Comparison of ENCODE assay signal across 8 mouse cellular contexts in the genomic region with DNA sequence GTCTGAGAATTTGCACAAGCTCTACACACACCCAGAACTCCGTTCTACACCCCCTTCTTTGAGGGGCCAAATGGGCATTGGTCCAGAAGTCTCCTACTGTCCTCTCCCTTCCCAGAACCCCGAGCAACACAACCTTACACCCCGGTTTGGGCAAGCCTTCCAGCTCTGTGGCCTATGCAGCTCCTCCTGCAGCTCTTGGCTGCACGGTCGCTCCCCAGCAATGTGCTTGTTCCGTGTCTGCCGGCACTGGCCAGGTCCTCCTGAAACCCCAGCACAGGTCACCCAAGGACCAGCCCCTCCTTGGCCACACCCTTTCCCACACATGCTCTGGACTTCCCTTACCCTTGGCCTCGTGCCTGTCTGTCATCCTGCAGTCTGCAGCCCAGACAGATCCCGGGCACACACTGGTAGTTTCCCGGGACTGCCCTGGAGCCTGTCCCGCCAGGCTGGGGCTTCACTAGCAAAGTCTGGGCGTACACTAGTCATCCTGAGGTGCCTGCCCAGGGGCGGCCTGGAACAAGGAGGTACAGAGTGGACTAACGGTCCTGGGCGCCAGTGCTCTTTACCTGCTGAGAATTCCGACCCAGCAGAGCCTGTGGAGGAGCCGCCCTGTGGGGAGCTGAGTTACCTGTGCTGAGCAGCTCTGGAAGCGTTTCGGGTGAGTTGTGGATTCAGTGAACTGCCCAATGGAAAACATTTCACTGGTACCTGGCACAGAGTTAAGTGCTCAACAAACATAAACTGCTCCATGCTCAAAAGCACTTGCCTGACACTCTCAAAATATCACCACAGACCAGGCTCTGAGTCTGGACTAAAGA. TPM values are rescaled to one million over a fixed set of nuclear protein-coding genes. Genes with fewer than 3 reads are reported as not detected.
DNase-seq lines count a peak whose midpoint lies in the region; ATAC-seq and TF ChIP-seq lines count a peak whose summit lies in the region.

No protein-coding gene starts in this region.

- no peak overlapping the region for H3K9ac ChIP-seq in hindbrain, postnatal 0 days (replicated peaks; ENCODE audit: low read length)
- peak overlapping the region; percentile 20; the same call in 1 of the 2 replicates for H3K9ac ChIP-seq in lung, embryonic 14.5 days

- peak overlapping the region; percentile 41; the same call in 1 of the 2 replicates for H3K27ac ChIP-seq in hindbrain, postnatal 0 days
- H3K27ac ChIP-seq in lung, embryonic 14.5 days (ENCODE audit: low read depth), result peak overlapping the region; percentile 43; the same call in 1 of the 2 replicates

- H3K4me1 ChIP-seq in hindbrain, postnatal 0 days (ENCODE audit: insufficient read depth, low read length), result peaks cover 47% of the 10 kb centered on the region
- peaks cover 46% of the 10 kb centered on the region for H3K4me1 ChIP-seq in lung, embryonic 14.5 days (ENCODE audit: insufficient read depth)

- no peaks in the 10 kb centered on the region for H3K27me3 ChIP-seq in hindbrain, postnatal 0 days (ENCODE audit: insufficient read depth, low read length)
- no peaks in the 10 kb centered on the region for H3K27me3 ChIP-seq in lung, embryonic 14.5 days (ENCODE audit: insufficient read depth, low read length)

- no peak for TF ChIP-seq CTCF in hindbrain, postnatal 0 days (IDR thresholded peaks at IDR 0.05; ENCODE audit: low read depth)
- TF ChIP-seq CTCF in lung, embryonic 14.5 days (IDR thresholded peaks at IDR 0.05; ENCODE audit: low read depth), result no peak

- WGBS in hindbrain, postnatal 0 days, result 48% methylated on average over 19 of the region's 19 CpGs
- WGBS in lung, embryonic 14.5 days, result 41% methylated on average over 19 of the region's 19 CpGs

- peak; percentile 30; the same call in 1 of the 2 replicates for ATAC-seq in hindbrain, postnatal 0 days
- ATAC-seq in lung, embryonic 14.5 days (ENCODE audit: insufficient read depth), result peak; percentile 33; the same call in 1 of the 2 replicates
- no peak for ATAC-seq in activated CD4-positive, CD25-positive, alpha-beta regulatory T cell, adult 4 months

- DNase-seq in 3T3-L1 (ENCODE audit: low read depth, low spot score) (peak; percentile 32), MN1 (ENCODE audit: low spot score) (peak; percentile 49)
- DNase-seq in gastrocnemius, adult 18-20 months (ENCODE audit: low spot score), result peak; percentile 46
- peak; percentile 31 for DNase-seq in hindbrain, postnatal 0 days (ENCODE audit: low spot score)
- DNase-seq in lung, embryonic 14.5 days, result peak; percentile 36
- DNase-seq in left cerebral cortex, adult 18-20 months (ENCODE audit: low spot score in 2 of 2), result no peak
- no peak for DNase-seq in embryo, embryonic 9.5 days (ENCODE audit: extremely low spot score)

- no peak overlapping the region for H3K4me3 ChIP-seq in hindbrain, postnatal 0 days (ENCODE audit: low read length)
- no peak overlapping the region for H3K4me3 ChIP-seq in lung, embryonic 14.5 days (ENCODE audit: low read depth, low read length)

- H3K4me2 ChIP-seq in hindbrain, postnatal 0 days (ENCODE audit: low read depth, low read length), result no peak overlapping the region
- 0 out of 2 replicates have a peak overlapping the region, but pooled peaks have one; percentile 10 for H3K4me2 ChIP-seq in lung, embryonic 14.5 days

- no peaks in the 10 kb centered on the region for H3K9me3 ChIP-seq in hindbrain, postnatal 0 days (ENCODE audit: low read length)
- no peaks in the 10 kb centered on the region for H3K9me3 ChIP-seq in lung, embryonic 14.5 days (ENCODE audit: low read depth, low read length)

- H3K36me3 ChIP-seq in hindbrain, postnatal 0 days (ENCODE audit: insufficient read depth, low read length), result no peaks in the 10 kb centered on the region
- H3K36me3 ChIP-seq in lung, embryonic 14.5 days (ENCODE audit: insufficient read depth), result peaks cover 61% of the 10 kb centered on the region; the same call in 1 of the 2 replicates

RNA-seq across cellular contexts. Expression of gene H2afy, which starts 22.5 kb away (rescaled TPM):
- total RNA-seq in gastrocnemius, adult 18-20 months (2021), result 10 to 100 TPM; 59.7 to 70.6 TPM
- total RNA-seq in hindbrain, postnatal 0 days (2014; rRNA removed), result 181 and 192 TPM in 2 replicates
- 175 and 193 TPM in 2 replicates for polyA plus RNA-seq in hindbrain, postnatal 0 days (2015; fragmentation: Nextera tagmentation; extraction: Ambion mirVana)
- 359 and 377 TPM in 2 replicates for polyA plus RNA-seq in lung, embryonic 14.5 days (2014; fragmentation: Nextera tagmentation; extraction: Ambion mirVana)
- polyA plus RNA-seq in activated CD4-positive, CD25-positive, alpha-beta regulatory T cell, adult 4 months (2017; shearing (Covaris generic)), result 100 to 1,000 TPM; 121 to 136 TPM
- total RNA-seq in left cerebral cortex, adult 18-20 months (2021), result 100 to 1,000 TPM; 104 to 106 TPM

Comparison
In these comparisons a context has a peak if more than half of its experiments do, and no peak if none do; other contexts are left out.
1. DNase-seq: peak in 3T3-L1 (single experiment), MN1 (single experiment), gastrocnemius, adult 18-20 months (single experiment), hindbrain, postnatal 0 days (single experiment) and lung, embryonic 14.5 days (single experiment); none in left cerebral cortex, adult 18-20 months (0 of 2) and embryo, embryonic 9.5 days (single experiment).